Mouse (Mus musculus): Measurements from ENCODE around the gene Adamts18. TPM values are rescaled to one million over a fixed set of nuclear protein-coding genes. Genes with fewer than 3 reads are reported as not detected.
"Not testable (repeated sequence)": the region's sequence is repeated elsewhere in the genome, so short reads cannot be mapped to it uniquely, and the experiment has no call there.

Adamts18 gene
- polyA plus RNA-seq, 1 experiment from 2014 or later = 3.5 TPM

- H3K27ac ChIP-seq (ENCODE audit: low read depth, low read length) = no peak overlapping the region
- WGBS = 81% methylated on average over 16 of the region's 16 CpGs
- H3K27me3 ChIP-seq (replicated peaks; ENCODE audit: control insufficient read depth, insufficient read depth, low read length) = no peaks in the 10 kb centered on the region
- H3K4me1 ChIP-seq (ENCODE audit: control insufficient read depth, insufficient read depth, low read depth, low read length) = no peaks in the 10 kb centered on the region
- H3K9me3 ChIP-seq (ENCODE audit: control insufficient read depth, low read length) = no peaks in the 10 kb centered on the region
- no peak overlapping the region for H3K4me2 ChIP-seq (ENCODE audit: low read length)
- ATAC-seq = no peak
- H3K9ac ChIP-seq (ENCODE audit: low read depth, low read length) = no peak overlapping the region
- no peaks in the 10 kb centered on the region for H3K36me3 ChIP-seq (ENCODE audit: control insufficient read depth, insufficient read depth, low read length)
- no peak overlapping the region for H3K4me3 ChIP-seq (ENCODE audit: low read length)
These were observed 27.5 kb downstream of the Adamts18 start for GRCm38 (mm10) chr8:113820983-113821587.

- Histone ChIP-seq H3K27ac (ENCODE audit: low read depth, low read length) (no peak overlapping the region), H3K27me3 (replicated peaks; ENCODE audit: control insufficient read depth, insufficient read depth, low read length) (no peaks in the 10 kb centered on the region), H3K4me3 (ENCODE audit: low read length) (no peak overlapping the region), H3K36me3 (ENCODE audit: control insufficient read depth, insufficient read depth, low read length) (no peaks in the 10 kb centered on the region), H3K9me3 (ENCODE audit: control insufficient read depth, low read length) (no peaks in the 10 kb centered on the region), H3K4me1 (ENCODE audit: control insufficient read depth, insufficient read depth, low read depth, low read length) (no peaks in the 10 kb centered on the region), H3K4me2 (ENCODE audit: low read length) (no peak overlapping the region), H3K9ac (ENCODE audit: low read depth, low read length) (no peak overlapping the region)
- WGBS = 68% methylated on average over 6 of the region's 6 CpGs
- no peak for ATAC-seq
These were observed 34.6 kb downstream of the Adamts18 start for GRCm38 (mm10) chr8:113813966-113814365.

GRCm38 (mm10) chr8:113811521-113811920 is 37.0 kb downstream of the Adamts18 start:
- Histone ChIP-seq H3K27me3 (replicated peaks; ENCODE audit: control insufficient read depth, insufficient read depth, low read length) (no peaks in the 10 kb centered on the region), H3K36me3 (ENCODE audit: control insufficient read depth, insufficient read depth, low read length) (no peaks in the 10 kb centered on the region), H3K27ac (ENCODE audit: low read depth, low read length) (no peak overlapping the region), H3K9me3 (ENCODE audit: control insufficient read depth, low read length) (no peaks in the 10 kb centered on the region), H3K9ac (ENCODE audit: low read depth, low read length) (no peak overlapping the region), H3K4me2 (ENCODE audit: low read length) (no peak overlapping the region), H3K4me1 (ENCODE audit: control insufficient read depth, insufficient read depth, low read depth, low read length) (no peaks in the 10 kb centered on the region), H3K4me3 (ENCODE audit: low read length) (no peak overlapping the region)
- no peak for ATAC-seq
- 84% methylated on average over 4 of the region's 4 CpGs for WGBS

GRCm38 (mm10) chr8:113809929-113810328 is 38.6 kb downstream of the Adamts18 start:
- Histone ChIP-seq H3K4me2 (ENCODE audit: low read length) (no peak overlapping the region), H3K36me3 (ENCODE audit: control insufficient read depth, insufficient read depth, low read length) (no peaks in the 10 kb centered on the region), H3K9ac (ENCODE audit: low read depth, low read length) (no peak overlapping the region), H3K4me3 (ENCODE audit: low read length) (no peak overlapping the region), H3K4me1 (ENCODE audit: control insufficient read depth, insufficient read depth, low read depth, low read length) (no peaks in the 10 kb centered on the region), H3K9me3 (ENCODE audit: control insufficient read depth, low read length) (no peaks in the 10 kb centered on the region), H3K27me3 (replicated peaks; ENCODE audit: control insufficient read depth, insufficient read depth, low read length) (no peaks in the 10 kb centered on the region), H3K27ac (ENCODE audit: low read depth, low read length) (no peak overlapping the region)
- WGBS = 64% methylated on average over 5 of the region's 5 CpGs
- no peak for ATAC-seq

- no peak overlapping the region for H3K4me2 ChIP-seq (ENCODE audit: low read length)
- H3K27me3 ChIP-seq (replicated peaks; ENCODE audit: control insufficient read depth, insufficient read depth, low read length) = no peaks in the 10 kb centered on the region
- ATAC-seq = no peak
- no peak overlapping the region for H3K9ac ChIP-seq (ENCODE audit: low read depth, low read length)
- no peak overlapping the region for H3K4me3 ChIP-seq (ENCODE audit: low read length)
- no peaks in the 10 kb centered on the region for H3K36me3 ChIP-seq (ENCODE audit: control insufficient read depth, insufficient read depth, low read length)
- H3K27ac ChIP-seq (ENCODE audit: low read depth, low read length) = no peak overlapping the region
- no peaks in the 10 kb centered on the region for H3K4me1 ChIP-seq (ENCODE audit: control insufficient read depth, insufficient read depth, low read depth, low read length)
- 79% methylated on average over 12 of the region's 12 CpGs for WGBS
- H3K9me3 ChIP-seq (ENCODE audit: control insufficient read depth, low read length) = no peaks in the 10 kb centered on the region
These were observed 44.5 kb downstream of the Adamts18 start for GRCm38 (mm10) chr8:113803830-113804611.

- whole genome bisulfite sequencing = 71% methylated on average over 5 of the region's 5 CpGs
These were observed 47.0 kb downstream of the Adamts18 start for GRCm38 (mm10) chr8:113801551-113801950.

GRCm38 (mm10) chr8:113800556-113800955 is 48.0 kb downstream of the Adamts18 start:
- not testable (repeated sequence) for H3K9ac ChIP-seq (ENCODE audit: low read depth, low read length); H3K4me2 ChIP-seq (ENCODE audit: low read length); H3K4me3 ChIP-seq (ENCODE audit: low read length); ATAC-seq; H3K9me3 ChIP-seq (ENCODE audit: control insufficient read depth, low read length); H3K4me1 ChIP-seq (ENCODE audit: control insufficient read depth, insufficient read depth, low read depth, low read length); H3K27ac ChIP-seq (ENCODE audit: low read depth, low read length); H3K36me3 ChIP-seq (ENCODE audit: control insufficient read depth, insufficient read depth, low read length); H3K27me3 ChIP-seq (replicated peaks; ENCODE audit: control insufficient read depth, insufficient read depth, low read length)
- no CpG with 5 or more reads among the region's 5 CpGs for WGBS

More at GRCm38 (mm10) chr8:113801551-113801950, 47.0 kb downstream of the Adamts18 start:
- Histone ChIP-seq H3K36me3 (ENCODE audit: control insufficient read depth, insufficient read depth, low read length) (no peaks in the 10 kb centered on the region), H3K27ac (ENCODE audit: low read depth, low read length) (no peak overlapping the region), H3K9me3 (ENCODE audit: control insufficient read depth, low read length) (no peaks in the 10 kb centered on the region), H3K4me3 (ENCODE audit: low read length) (no peak overlapping the region), H3K4me1 (ENCODE audit: control insufficient read depth, insufficient read depth, low read depth, low read length) (no peaks in the 10 kb centered on the region), H3K27me3 (replicated peaks; ENCODE audit: control insufficient read depth, insufficient read depth, low read length) (no peaks in the 10 kb centered on the region), H3K9ac (ENCODE audit: low read depth, low read length) (no peak overlapping the region), H3K4me2 (ENCODE audit: low read length) (no peak overlapping the region)
- ATAC-seq = no peak

- Histone ChIP-seq H3K4me2 (ENCODE audit: low read length) (no peak overlapping the region), H3K9me3 (ENCODE audit: control insufficient read depth, low read length) (no peaks in the 10 kb centered on the region), H3K4me3 (ENCODE audit: low read length) (no peak overlapping the region), H3K9ac (ENCODE audit: low read depth, low read length) (no peak overlapping the region), H3K27me3 (replicated peaks; ENCODE audit: control insufficient read depth, insufficient read depth, low read length) (no peaks in the 10 kb centered on the region), H3K4me1 (ENCODE audit: control insufficient read depth, insufficient read depth, low read depth, low read length) (no peaks in the 10 kb centered on the region), H3K36me3 (ENCODE audit: control insufficient read depth, insufficient read depth, low read length) (no peaks in the 10 kb centered on the region), H3K27ac (ENCODE audit: low read depth, low read length) (no peak overlapping the region)
- ATAC-seq = no peak
- no CpG with 5 or more reads among the region's 5 CpGs for WGBS
These were observed 49.0 kb downstream of the Adamts18 start for GRCm38 (mm10) chr8:113799550-113799949.

GRCm38 (mm10) chr8:113791856-113792255 is 56.7 kb downstream of the Adamts18 start:
- no CpG with 5 or more reads among the region's 13 CpGs for WGBS

More at GRCm38 (mm10) chr8:113791856-113792255, 56.7 kb downstream of the Adamts18 start:
- H3K36me3 ChIP-seq (ENCODE audit: control insufficient read depth, insufficient read depth, low read length) = no peaks in the 10 kb centered on the region
- no peak overlapping the region for H3K27ac ChIP-seq (ENCODE audit: low read depth, low read length)
- no peaks in the 10 kb centered on the region for H3K9me3 ChIP-seq (ENCODE audit: control insufficient read depth, low read length)
- no peaks in the 10 kb centered on the region for H3K4me1 ChIP-seq (ENCODE audit: control insufficient read depth, insufficient read depth, low read depth, low read length)
- H3K4me2 ChIP-seq (ENCODE audit: low read length) = no peak overlapping the region
- H3K9ac ChIP-seq (ENCODE audit: low read depth, low read length) = no peak overlapping the region
- no peak overlapping the region for H3K4me3 ChIP-seq (ENCODE audit: low read length)
- no peaks in the 10 kb centered on the region for H3K27me3 ChIP-seq (replicated peaks; ENCODE audit: control insufficient read depth, insufficient read depth, low read length)
- ATAC-seq = no peak

Data from hindbrain, embryonic 16.5 days (tissue).